Mouse (Mus musculus): Measurements from ENCODE around the gene Gm26620. TPM values are rescaled to one million over a fixed set of nuclear protein-coding genes. Genes with fewer than 3 reads are reported as not detected.

Gene Gm26620
- 1.6 TPM for polyA plus RNA-seq (2014; fragmentation: Illumina TruSeq; extraction: RNeasy Lipid Tissue Mini Kit (QIAGEN cat#74804); ENCODE audit: low replicate concordance)

GRCm38 (mm10) chr1:170884978-170885561 is at the start of gene Gm26620, which contains the start of gene Dusp12:
Gm26620 (plus strand) TSS chr1:170885065.
Dusp12 (minus strand) TSS chr1:170885540.

GRCm38 (mm10) chr1:170867691-170868105 is 17.2 kb upstream of the Gm26620 start, which contains the start of gene Atf6:
Atf6 (minus strand) TSS chr1:170867771.

GRCm38 (mm10) chr1:170912891-170913615 is 28.2 kb downstream of the Gm26620 start, which contains the start of gene Fcrlb:
Fcrlb (minus strand) TSS chr1:170912941.

GRCm38 (mm10) chr1:170927378-170927777 is 42.5 kb downstream of the Gm26620 start, which contains the start of gene Fcrla:
Fcrla (minus strand) TSS chr1:170927583.

Other genes starting within 250 kb of the Gm26620 start
- 0.41 TPM for gene Olfml2b, start 240.5 kb upstream of the Gm26620 start, polyA plus RNA-seq (2014; fragmentation: Illumina TruSeq; extraction: RNeasy Lipid Tissue Mini Kit (QIAGEN cat#74804); ENCODE audit: low replicate concordance)
- 29.3 TPM for gene Atf6, start 17.3 kb upstream of the Gm26620 start, polyA plus RNA-seq (2014; fragmentation: Illumina TruSeq; extraction: RNeasy Lipid Tissue Mini Kit (QIAGEN cat#74804); ENCODE audit: low replicate concordance)
- 25.5 TPM for gene Dusp12, start 475 bp downstream of the Gm26620 start, polyA plus RNA-seq (2014; fragmentation: Illumina TruSeq; extraction: RNeasy Lipid Tissue Mini Kit (QIAGEN cat#74804); ENCODE audit: low replicate concordance)
- not detected for gene Fcrlb, start 27.9 kb downstream of the Gm26620 start, polyA plus RNA-seq (2014; fragmentation: Illumina TruSeq; extraction: RNeasy Lipid Tissue Mini Kit (QIAGEN cat#74804); ENCODE audit: low replicate concordance)
- gene Fcrla, start 42.5 kb downstream of the Gm26620 start, polyA plus RNA-seq (2014; fragmentation: Illumina TruSeq; extraction: RNeasy Lipid Tissue Mini Kit (QIAGEN cat#74804); ENCODE audit: low replicate concordance): 3.4 TPM
- gene Fcgr2b, start 91.5 kb downstream of the Gm26620 start, polyA plus RNA-seq (2014; fragmentation: Illumina TruSeq; extraction: RNeasy Lipid Tissue Mini Kit (QIAGEN cat#74804); ENCODE audit: low replicate concordance): 17.6 TPM
- 9.9 TPM for gene Fcgr4, start 133.9 kb downstream of the Gm26620 start, polyA plus RNA-seq (2014; fragmentation: Illumina TruSeq; extraction: RNeasy Lipid Tissue Mini Kit (QIAGEN cat#74804); ENCODE audit: low replicate concordance)
- gene Fcgr3, start 179.9 kb downstream of the Gm26620 start, polyA plus RNA-seq (2014; fragmentation: Illumina TruSeq; extraction: RNeasy Lipid Tissue Mini Kit (QIAGEN cat#74804); ENCODE audit: low replicate concordance): 11.7 TPM
- 1.9 TPM for gene Cfap126, start 228.9 kb downstream of the Gm26620 start, polyA plus RNA-seq (2014; fragmentation: Illumina TruSeq; extraction: RNeasy Lipid Tissue Mini Kit (QIAGEN cat#74804); ENCODE audit: low replicate concordance)